Mouse (Mus musculus): ENCODE results near the gene Efl1. TPM values are rescaled to one million over a fixed set of nuclear protein-coding genes. Genes with fewer than 3 reads are reported as not detected.
"Not testable (repeated sequence)": the region's sequence is repeated elsewhere in the genome, so short reads cannot be mapped to it uniquely, and the experiment has no call there.

The Efl1 gene
- total RNA-seq, 4 experiments from 2014 or later: 17.3 to 25.8 (median 22.1) TPM

GRCm38 (mm10) chr7:82720501-82720900, 72.1 kb downstream of the Efl1 start:
- no peak for DNase-seq

GRCm38 (mm10) chr7:82720906-82721305, 72.5 kb downstream of the Efl1 start:
- no peak for DNase-seq

GRCm38 (mm10) chr7:82722486-82723123, 74.2 kb downstream of the Efl1 start:
- DNase-seq: no peak

GRCm38 (mm10) chr7:82723151-82723871, 74.9 kb downstream of the Efl1 start:
- no peak for DNase-seq

GRCm38 (mm10) chr7:82724491-82724890, 76.1 kb downstream of the Efl1 start:
- no peak for DNase-seq

GRCm38 (mm10) chr7:82725006-82725636, 76.7 kb downstream of the Efl1 start:
- DNase-seq: no peak

- DNase-seq: peak; percentile 15
Measured at GRCm38 (mm10) chr7:82725741-82726450, 77.5 kb downstream of the Efl1 start.

- DNase-seq: no peak
Measured at GRCm38 (mm10) chr7:82727066-82727465, 78.7 kb downstream of the Efl1 start.

GRCm38 (mm10) chr7:82729009-82729408, 80.6 kb downstream of the Efl1 start:
- DNase-seq: not testable (repeated sequence)

- DNase-seq: no peak
Measured at GRCm38 (mm10) chr7:82733118-82733517, 84.7 kb downstream of the Efl1 start.

- DNase-seq: no peak
Measured at GRCm38 (mm10) chr7:82733995-82734394, 85.6 kb downstream of the Efl1 start.

- no peak for DNase-seq
Measured at GRCm38 (mm10) chr7:82734748-82735600, 86.6 kb downstream of the Efl1 start.

- DNase-seq: no peak
Measured at GRCm38 (mm10) chr7:82743116-82743765, 94.8 kb downstream of the Efl1 start.

- DNase-seq: no peak
Measured at GRCm38 (mm10) chr7:82744167-82744715, 95.8 kb downstream of the Efl1 start.

- DNase-seq: no peak
Measured at GRCm38 (mm10) chr7:82748812-82749211, 100.4 kb downstream of the Efl1 start.

- DNase-seq: no peak
Measured at GRCm38 (mm10) chr7:82749239-82749638, 100.8 kb downstream of the Efl1 start.

- DNase-seq: no peak
Measured at GRCm38 (mm10) chr7:82752171-82753085, 104.0 kb downstream of the Efl1 start.

- no peak for DNase-seq
Measured at GRCm38 (mm10) chr7:82755602-82756155, 107.3 kb downstream of the Efl1 start.

- DNase-seq: no peak
Measured at GRCm38 (mm10) chr7:82758521-82758920, 110.1 kb downstream of the Efl1 start.

GRCm38 (mm10) chr7:82759091-82759490, 110.7 kb downstream of the Efl1 start:
- no peak for DNase-seq

Measured in adrenal gland, adult 8-10 months (tissue).